Mouse (Mus musculus) C2C12 (cell line): ENCODE results near the gene Ptov1.

ENCODE experiments used
- MYOG ChIP-seq: IDR thresholded peaks from one replicate; pipeline ENCODE4 v1.6.1; 2011; ENCODE audit not compliant: control insufficient read depth, insufficient read length; ENCODE audit errors: extremely low read depth
- USF1 ChIP-seq: IDR thresholded peaks from one replicate; pipeline ENCODE4 v1.6.1; 2011; ENCODE audit warnings: low read depth, mild to moderate bottlenecking, control low read depth, moderate library complexity

GRCm38 (mm10) chr7:44839171-44839490 lies 30.5 kb downstream of the Ptov1 start:
- no peak for TF ChIP-seq MYOG
- no peak for TF ChIP-seq USF1
